Mouse (Mus musculus) spleen, postnatal 0 days (tissue): Measurements from ENCODE around the gene Krba1. TPM values are rescaled to one million over a fixed set of nuclear protein-coding genes. Genes with fewer than 3 reads are reported as not detected.

Source experiments
- polyA plus RNA-seq: library from polyadenylated mRNA; unstranded; fragments of >200 nt; fragmentation: Nextera tagmentation; extraction: Ambion mirVana; gene quantifications from 2 replicates; pipeline ENCODE4 v1.2.1, GENCODE M21; 2015

The Krba1 gene
- 3.1 and 4.4 TPM in 2 replicates for polyA plus RNA-seq

DNA sequence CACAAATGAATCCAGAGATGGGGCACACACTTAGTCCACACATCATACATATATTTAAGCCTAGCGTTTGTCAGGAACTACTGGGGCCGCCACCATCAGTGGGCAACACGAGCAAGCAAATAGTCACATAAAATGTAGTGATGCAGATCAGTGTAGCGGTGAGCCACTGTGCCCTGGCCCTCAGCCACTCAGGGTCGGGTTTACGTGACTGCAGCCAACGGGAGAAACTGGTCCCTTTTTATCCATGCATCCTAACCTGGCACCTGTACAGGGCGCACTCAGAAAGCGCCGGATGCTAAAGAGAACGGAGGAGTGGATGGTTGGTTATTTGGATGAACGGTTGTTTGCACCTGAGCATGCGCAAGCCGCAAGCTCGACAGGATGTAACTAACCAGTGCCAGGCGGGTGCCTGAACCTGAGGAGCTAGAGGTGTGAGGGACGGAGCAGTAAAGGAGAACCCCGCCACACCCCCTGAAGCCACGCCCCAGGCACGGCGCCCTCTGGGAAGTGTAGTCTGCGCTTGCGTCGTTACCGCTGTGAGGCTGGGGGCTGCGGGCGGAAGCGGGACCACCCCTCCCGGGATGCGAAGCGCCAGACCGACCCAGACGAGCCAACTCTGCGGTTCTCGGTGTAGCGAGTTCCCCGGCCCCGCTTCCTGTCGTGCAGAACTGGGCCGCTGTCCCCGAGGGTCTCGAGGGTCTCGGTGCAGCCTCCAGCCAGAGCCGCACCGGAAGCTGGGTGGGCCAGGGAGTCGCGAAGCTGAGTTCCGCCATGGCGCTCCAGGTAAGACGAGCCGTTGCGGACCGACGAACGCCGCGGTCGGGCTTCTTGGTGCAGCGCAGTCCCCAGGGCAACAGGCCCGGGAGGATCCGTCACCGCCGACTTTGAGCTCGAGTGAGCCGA is at the start of gene Krba1:
Gene Krba1, plus strand, starts transcription at position 482 of the 903 bp plus-strand sequence.

DNA sequence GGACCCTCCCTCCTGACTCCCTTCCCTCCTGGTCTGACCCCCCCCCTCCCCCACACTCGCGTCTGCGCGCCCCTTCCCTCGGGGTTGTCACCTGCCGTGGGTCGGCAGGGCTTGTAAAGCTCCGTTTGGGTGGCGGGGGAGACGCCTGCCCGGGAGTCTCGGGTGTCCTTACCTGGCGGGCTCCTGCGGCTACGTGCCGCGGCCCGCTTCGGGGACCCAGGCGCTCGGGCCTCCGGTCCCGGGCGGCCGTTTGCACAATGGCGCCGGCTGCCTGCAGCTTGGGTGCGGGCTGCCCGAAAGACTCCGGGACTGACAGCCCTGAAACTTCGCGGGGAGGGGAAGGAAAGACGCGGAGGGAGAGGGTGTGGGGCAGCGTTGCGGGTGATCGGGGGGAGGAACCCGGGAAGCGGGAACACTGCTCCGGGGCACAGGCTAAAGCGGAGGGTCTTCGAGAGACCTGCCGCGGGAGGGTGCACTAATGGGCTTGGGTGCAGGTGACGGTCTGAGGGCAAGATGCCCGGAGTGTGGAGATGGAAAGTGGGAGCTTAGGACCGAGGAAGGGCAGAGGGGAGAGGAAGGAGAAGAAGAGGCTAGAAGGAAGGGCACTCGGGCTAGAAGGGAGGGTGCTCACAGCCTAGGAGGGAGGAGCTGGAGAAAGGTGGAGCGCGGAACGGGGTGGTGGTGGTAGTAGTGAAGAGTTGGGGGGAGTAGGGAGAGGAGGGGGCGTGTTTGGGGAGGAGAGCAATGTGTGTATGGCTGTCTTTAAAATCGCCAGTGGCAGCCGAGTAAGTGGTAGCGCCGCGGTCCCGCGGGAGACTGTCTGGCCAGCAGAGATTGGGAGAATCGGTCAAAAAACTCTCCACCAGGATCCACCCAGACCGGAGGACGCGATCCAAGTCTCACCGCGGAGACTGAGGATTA is 50.1 kb downstream of the Krba1 start, which contains the start of gene Zfp467:
Gene Zfp467, minus strand, starts transcription at position 645 of the 921 bp plus-strand sequence.

DNA sequence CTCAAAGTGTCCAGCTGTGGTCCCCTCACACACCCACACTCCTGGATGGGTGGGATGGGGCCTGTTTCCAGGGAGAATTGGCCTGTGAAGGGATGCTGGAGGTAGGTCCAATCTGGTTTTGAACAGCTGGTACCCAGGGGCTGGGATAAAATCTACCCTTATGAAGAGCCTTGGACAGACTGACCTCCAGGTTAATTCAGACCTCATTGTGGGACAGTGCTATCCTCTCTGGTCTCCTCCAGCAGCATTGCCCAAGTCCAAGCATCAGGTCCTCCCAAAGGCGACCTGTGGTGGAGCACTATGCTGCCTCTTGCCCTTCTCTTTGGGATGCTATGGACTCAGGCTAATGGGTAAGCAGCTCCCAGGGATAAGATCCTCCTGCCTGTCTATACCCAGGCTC is 52.5 kb downstream of the Krba1 start, which contains the start of gene Sspo:
Gene Sspo, plus strand, starts transcription at position 301 of the 400 bp plus-strand sequence.

Other genes starting within 250 kb of the Krba1 start
- 6.0 and 9.4 TPM in 2 replicates for gene Zfp467, start 50.2 kb downstream of the Krba1 start, polyA plus RNA-seq
- gene Sspo, start 52.6 kb downstream of the Krba1 start, polyA plus RNA-seq, result 0.05 and 0.16 TPM in 2 replicates
- gene Atp6v0e2, start 142.0 kb downstream of the Krba1 start, polyA plus RNA-seq, result 2.2 and 3.2 TPM in 2 replicates
- 2.6 and 3.2 TPM in 2 replicates for gene Lrrc61, start 159.2 kb downstream of the Krba1 start, polyA plus RNA-seq
- gene Rarres2, start 177.2 kb downstream of the Krba1 start, polyA plus RNA-seq, result 66.3 and 92.8 TPM in 2 replicates
- gene Gm45021, start 194.0 kb downstream of the Krba1 start, polyA plus RNA-seq, result not detected in 2 replicates
- 5.5 and 7.3 TPM in 2 replicates for gene Repin1, start 198.3 kb downstream of the Krba1 start, polyA plus RNA-seq
- gene Gm44965, start 198.4 kb downstream of the Krba1 start, polyA plus RNA-seq, result not detected in 2 replicates
- 1.1 and 2.1 TPM in 2 replicates for gene Zfp775, start 206.5 kb downstream of the Krba1 start, polyA plus RNA-seq
- gene AI854703, start 231.2 kb downstream of the Krba1 start, polyA plus RNA-seq, result 0.29 and 0.47 TPM in 2 replicates